Mouse (Mus musculus) mouse trophoblast stem cell (cell line): ENCODE measurements around the gene Drg1.

Source experiments
- in situ Hi-C, 2 experiments: fragments of 300-500 bp; cut with MseI, MboI; formaldehyde crosslinking; loops; 2 replicates in 1 of 2; 3 replicates in 1 of 2; pipeline ENCODE4 v1.15.1; 2025

The Drg1 gene

GRCm38 (mm10) chr11:3266079-3266685, at the start of gene Drg1:
TSS of gene Drg1 (minus strand) at chr11:3266415.
- in situ Hi-C loops: no loop called here

GRCm38 (mm10) chr11:3314148-3314547, 47.9 kb upstream of the Drg1 start:
- in situ Hi-C loops: no loop called here

DNA sequence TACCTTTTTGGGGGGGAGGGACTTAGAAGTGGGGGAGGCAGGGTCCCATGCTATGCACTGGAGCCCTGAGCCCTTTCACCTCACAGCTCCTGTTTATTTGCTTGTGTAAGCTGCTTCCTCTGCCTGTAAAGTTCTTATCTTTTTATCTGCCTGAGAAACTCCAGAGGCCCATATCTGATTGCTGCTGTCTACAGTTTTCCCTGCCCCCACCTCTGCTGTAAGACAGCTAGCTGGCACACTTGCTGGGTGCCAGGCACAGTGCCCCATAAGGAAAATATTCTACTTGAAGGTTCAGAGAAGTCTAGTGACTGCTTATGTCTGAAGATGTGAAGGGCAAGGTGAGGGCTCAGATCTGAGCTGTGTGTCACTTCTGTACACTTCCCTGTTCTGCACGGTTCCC, 47.1 kb upstream of the Drg1 start:
- in situ Hi-C loops: no loop called here

- in situ Hi-C loops: no loop called here
Observed at GRCm38 (mm10) chr11:3311586-3312347, 45.6 kb upstream of the Drg1 start.

DNA sequence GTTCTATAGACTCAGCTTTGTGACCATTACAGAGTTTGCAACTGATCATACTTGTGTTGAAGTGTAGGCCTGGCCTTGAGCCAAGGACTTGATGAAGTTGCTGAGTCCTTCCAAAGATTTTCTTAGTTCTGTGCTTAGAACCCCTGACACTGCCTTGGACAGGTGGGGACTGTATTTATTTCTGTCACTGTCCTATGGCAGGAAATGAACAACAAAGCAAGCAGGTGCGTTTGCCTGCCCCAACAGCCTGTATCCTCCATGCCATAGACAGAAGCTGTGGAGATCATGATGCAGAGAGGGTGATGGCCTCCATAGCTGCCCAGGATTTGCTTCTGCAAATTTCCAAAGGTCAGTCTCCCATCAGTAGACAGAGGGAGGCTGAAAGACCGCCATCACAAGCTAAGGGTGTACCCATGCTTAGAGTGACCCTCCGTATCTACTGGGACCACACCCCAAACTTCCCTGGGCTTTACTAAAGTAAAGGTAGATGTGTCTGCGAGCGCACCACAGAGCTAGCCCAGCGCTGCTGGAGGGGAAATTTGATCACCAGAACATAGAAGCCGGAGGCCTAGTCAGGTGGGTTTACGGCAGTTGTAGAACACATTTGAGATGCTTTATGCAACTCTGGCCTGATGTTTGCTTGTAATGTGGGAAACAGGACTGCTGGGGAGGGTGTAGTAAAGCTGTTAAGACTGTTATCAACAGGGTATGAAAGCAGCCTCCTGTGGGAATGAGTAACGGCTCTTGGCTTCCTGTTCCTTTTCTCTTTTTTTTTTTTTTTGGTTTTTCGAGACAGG, 44.8 kb upstream of the Drg1 start:
- in situ Hi-C loops: no loop called here

DNA sequence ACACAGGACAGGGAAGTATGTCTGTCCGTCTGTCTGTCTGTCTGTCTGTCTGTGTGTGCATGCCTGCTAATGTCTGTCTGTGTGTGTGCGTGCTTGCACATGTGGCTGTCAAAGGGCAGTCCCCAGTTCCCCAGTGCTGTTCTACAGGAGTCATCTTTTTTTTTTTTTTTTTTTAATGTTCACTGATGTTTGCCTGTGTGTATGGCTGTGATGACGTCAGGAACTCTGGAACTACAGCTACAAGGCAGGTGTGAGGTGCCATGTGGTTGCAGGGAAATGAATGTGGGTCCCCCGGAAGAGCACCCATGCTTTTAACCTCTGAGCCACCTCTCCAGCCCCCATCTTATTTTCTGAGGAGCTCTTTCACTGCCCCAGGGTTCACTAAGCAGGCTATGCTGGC, 43.7 kb upstream of the Drg1 start:
- in situ Hi-C loops: no loop called here

GRCm38 (mm10) chr11:3307875-3308274, 41.7 kb upstream of the Drg1 start:
- in situ Hi-C loops: no loop called here

GRCm38 (mm10) chr11:3305821-3306220, 39.6 kb upstream of the Drg1 start:
- in situ Hi-C loops: no loop called here

DNA sequence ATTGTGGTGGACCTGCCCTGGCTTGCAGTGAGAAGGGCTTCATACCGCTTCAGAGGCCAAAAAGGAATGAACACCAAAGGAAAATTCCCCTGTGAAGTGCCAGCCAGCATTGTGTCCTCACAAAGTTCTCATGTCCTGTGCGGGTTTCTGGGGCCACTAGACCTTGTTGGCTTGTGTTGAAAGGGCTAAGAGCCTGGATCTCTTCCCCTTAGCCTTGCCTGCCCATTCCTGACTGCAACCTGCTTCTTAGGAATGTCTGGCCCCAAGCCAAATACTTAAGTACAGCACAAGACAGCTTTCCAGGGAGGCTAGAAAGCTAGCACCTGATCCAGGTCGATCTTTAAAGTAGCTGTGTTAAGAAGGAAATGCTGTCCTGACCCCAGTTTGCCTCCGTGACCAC, 36.6 kb upstream of the Drg1 start:
- in situ Hi-C loops: no loop called here

DNA sequence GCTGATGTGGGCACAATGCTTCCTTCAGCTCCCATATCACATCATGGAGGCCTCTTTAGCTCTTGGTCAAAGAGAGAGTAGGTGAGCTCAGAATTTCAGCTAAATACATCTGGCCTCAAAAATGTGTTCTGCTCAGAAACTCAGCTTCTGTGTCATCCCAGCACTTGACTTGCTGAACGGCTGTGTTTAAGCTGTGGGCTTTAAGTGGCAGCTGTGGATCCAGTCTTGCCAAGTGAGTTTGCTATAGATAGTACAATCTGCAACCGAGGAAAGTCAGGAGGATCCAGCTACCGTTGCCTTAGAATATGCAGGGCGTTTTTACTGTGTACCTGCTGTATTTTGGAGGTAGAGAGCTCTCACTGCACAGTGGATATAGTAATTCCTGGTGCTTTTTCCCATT, 36.2 kb upstream of the Drg1 start:
- in situ Hi-C loops: no loop called here

GRCm38 (mm10) chr11:3301075-3301474, 34.9 kb upstream of the Drg1 start:
- in situ Hi-C loops: no loop called here

DNA sequence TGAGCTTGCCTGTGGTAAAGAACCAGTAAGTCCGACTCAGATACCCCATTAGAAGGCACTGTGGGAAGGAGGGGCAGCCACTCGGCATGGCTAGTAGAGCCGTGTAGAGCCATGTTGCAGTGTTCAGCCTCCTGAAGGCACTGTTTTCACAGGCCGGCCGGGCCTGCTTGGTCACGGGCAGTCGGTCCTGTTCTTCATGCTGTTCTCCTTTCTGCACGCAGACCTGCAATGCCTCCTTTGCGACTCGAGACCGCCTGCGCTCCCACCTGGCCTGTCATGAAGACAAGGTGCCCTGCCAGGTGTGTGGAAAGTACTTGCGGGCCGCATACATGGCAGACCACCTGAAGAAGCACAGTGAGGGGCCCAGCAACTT, 32.6 kb upstream of the Drg1 start:
- in situ Hi-C loops: no loop called here

DNA sequence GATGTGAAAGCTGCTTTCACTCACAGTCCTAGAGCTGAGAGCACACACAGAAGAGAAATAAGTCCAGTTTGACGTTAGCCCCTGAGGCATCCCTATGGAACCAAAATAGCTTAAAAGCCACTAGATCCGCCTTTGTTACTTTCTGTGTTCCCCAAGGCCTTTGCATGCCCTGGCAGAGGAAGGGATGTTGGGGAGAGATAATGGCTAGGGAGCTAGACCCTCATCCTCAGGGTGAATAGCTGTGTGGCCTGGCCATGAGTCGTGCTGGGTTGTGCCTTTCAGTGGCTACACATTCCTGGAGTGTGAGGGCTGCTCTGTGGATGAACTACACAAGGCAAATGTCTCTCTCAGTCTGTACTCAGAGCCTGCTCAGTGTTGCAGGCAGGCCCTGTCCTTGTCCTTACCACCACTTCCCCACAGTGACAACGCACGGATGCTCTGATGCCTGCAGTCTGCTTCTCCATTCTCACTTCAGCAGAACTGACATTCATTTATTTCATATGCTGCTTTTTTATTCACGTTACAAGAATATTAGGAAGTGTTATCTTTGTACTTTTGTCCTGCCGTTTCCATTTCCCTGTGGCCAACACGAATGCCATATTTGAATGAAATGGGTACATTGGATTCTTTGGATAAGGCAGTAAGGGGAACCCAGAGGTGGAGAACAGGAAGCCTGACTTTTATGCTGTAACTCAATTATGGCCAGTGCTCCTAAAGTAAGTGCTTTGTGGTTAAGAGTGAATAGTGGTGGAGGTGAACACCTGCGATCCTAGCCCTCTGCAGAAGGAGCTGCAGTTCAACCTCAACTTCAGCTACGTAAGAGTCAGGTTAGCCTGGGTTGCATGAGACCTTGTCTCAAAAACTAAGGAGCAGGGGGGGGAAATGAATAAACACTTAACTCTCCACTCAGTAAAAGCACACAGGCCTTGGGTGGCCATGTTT, 31.9 kb upstream of the Drg1 start:
- in situ Hi-C loops: no loop called here

GRCm38 (mm10) chr11:3296056-3296455, 29.8 kb upstream of the Drg1 start:
- in situ Hi-C loops: no loop called here

DNA sequence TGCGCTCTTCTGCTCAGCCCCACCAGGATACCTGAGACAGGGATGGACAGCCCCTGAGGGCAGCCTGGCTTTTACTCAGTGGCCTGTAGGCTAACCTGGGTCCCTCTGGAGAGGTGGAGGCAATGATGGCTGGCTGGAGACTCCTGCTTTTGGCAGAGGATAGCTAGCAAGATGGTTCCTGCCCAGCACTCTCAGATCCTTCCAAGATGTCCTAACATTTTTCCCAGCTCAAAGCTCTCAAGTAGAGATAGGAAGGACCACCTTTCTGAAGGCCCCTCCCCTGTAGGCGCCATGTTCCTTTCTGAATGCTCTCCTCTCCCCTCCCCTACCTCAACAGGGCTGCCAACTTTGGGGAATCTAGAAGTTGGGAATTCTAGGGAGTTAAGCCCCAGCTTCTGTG, 28.4 kb upstream of the Drg1 start:
- in situ Hi-C loops: no loop called here

DNA sequence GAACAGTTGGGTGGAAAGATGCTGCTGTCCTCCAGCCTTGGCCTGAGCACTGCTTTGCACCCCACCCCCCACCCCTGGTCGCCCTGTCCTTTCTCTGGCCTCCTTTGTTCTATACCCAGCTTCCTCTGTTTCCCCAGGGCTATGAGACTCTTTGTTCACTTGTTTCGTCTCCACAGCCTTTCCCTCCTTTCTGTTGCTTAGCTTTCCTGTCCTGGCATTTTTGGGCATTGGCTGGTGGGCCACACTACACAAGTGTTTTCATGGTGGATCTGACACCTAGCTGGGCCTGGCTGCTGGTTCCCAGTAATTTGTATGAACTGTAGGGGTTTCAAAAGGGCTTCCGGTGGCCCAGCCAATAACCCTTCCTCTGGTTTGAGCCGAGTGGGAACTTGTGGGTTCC, 27.1 kb upstream of the Drg1 start:
- in situ Hi-C loops: no loop called here

- in situ Hi-C loops: no loop called here
Observed at GRCm38 (mm10) chr11:3292711-3293249, 26.6 kb upstream of the Drg1 start.

GRCm38 (mm10) chr11:3292062-3292421, 25.8 kb upstream of the Drg1 start:
- in situ Hi-C loops: no loop called here

DNA sequence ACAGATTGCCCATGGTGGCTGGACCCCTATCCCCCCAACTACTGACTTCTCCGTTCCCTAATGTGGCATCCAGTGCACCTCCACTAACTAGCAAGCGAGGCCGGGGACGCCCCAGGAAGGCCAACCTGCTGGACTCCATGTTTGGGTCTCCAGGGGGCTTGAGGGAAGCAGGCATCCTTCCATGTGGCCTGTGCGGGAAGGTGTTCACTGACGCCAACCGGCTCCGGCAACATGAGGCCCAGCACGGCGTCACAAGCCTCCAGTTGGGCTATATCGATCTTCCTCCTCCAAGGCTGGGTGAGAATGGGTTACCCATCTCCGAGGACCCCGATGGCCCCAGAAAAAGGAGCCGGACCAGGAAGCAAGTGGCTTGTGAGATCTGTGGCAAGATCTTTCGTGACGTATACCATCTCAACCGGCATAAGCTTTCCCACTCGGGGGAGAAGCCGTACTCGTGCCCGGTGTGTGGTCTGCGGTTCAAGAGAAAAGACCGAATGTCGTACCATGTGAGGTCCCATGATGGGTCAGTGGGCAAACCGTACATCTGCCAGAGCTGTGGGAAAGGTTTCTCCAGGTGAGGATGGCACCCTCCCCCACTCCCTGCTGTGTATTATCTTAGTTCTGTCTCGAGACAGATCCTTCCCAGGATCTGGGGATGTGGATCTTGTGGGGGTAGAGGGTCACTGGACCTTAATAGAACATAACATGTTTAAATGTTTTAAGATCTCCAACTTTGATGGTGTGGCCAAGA, 25.3 kb upstream of the Drg1 start:
- in situ Hi-C loops: no loop called here

DNA sequence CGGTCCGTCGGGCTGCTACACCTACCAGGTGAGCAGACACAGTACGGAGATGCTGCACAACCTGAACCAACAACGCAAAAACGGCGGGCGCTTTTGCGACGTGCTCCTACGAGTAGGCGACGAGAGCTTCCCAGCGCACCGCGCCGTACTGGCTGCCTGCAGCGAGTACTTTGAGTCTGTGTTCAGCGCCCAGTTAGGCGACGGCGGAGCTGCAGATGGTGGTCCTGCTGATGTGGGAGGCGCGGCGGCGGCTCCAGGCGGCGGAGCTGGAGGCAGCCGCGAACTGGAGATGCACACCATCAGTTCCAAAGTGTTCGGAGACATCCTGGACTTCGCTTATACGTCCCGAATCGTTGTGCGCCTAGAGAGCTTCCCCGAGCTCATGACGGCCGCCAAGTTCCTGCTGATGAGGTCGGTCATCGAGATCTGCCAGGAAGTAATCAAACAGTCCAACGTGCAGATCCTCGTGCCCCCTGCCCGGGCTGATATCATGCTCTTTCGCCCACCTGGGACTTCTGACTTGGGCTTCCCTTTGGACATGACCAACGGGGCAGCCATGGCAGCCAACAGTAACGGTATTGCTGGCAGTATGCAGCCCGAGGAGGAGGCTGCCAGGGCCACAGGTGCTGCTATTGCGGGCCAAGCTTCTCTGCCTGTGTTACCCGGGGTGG, 24.6 kb upstream of the Drg1 start:
- in situ Hi-C loops: no loop called here
